Mouse (Mus musculus) myocyte (in vitro differentiated cells): ENCODE data around the gene Cd248. TPM values are rescaled to one million over a fixed set of nuclear protein-coding genes. Genes with fewer than 3 reads are reported as not detected.

Experiments used
- H3K27me3 ChIP-seq: one replicate; pipeline ENCODE4 v1.6.1; 2011; ENCODE audit not compliant: control insufficient read depth, insufficient read depth, insufficient read length
- H3K36me3 ChIP-seq: one replicate; pipeline ENCODE4 v1.6.1; 2011; ENCODE audit not compliant: control insufficient read depth, insufficient read depth
- H3K4me2 ChIP-seq: one replicate; pipeline ENCODE4 v1.6.1; 2011; ENCODE audit warnings: low read depth, control low read depth
- H3K4me3 ChIP-seq: one replicate; pipeline ENCODE4 v1.5.1; 2011; ENCODE audit warnings: mild to moderate bottlenecking, control low read depth, moderate library complexity
- H3K79me2 ChIP-seq: one replicate; pipeline ENCODE4 v1.6.1; 2011; ENCODE audit not compliant: control insufficient read depth, insufficient read depth
- H3ac ChIP-seq: one replicate; pipeline ENCODE4 v1.6.1; 2011; ENCODE audit not compliant: control insufficient read depth, insufficient read length
- CEBPB ChIP-seq: IDR thresholded peaks from 2 replicates; pipeline ENCODE4 v1.6.1; 2011; ENCODE audit warnings: mild to moderate bottlenecking, moderate library complexity; ENCODE audit not compliant: poor library complexity, insufficient read depth, severe bottlenecking
- E2F4 ChIP-seq: IDR thresholded peaks from one replicate; pipeline ENCODE4 v1.6.1; 2011; ENCODE audit warnings: mild to moderate bottlenecking, control low read depth, moderate library complexity; ENCODE audit not compliant: insufficient read depth
- MAX ChIP-seq: IDR thresholded peaks from one replicate; pipeline ENCODE4 v1.6.1; 2011; ENCODE audit warnings: low read depth, mild to moderate bottlenecking, control low read depth
- MYOD1 ChIP-seq, 3 experiments: IDR thresholded peaks; one replicate each; pipeline ENCODE4 v1.6.1; 2011; ENCODE audit warnings: control low read depth in 2 of 3, low read depth in 2 of 3, mild to moderate bottlenecking in 2 of 3, moderate library complexity in 1 of 3; ENCODE audit not compliant: insufficient read length in 2 of 3, control insufficient read depth in 1 of 3
- MYOG ChIP-seq, 3 experiments: IDR thresholded peaks; one replicate each; pipeline ENCODE4 v1.6.1; 2011; ENCODE audit warnings: control low read depth in 2 of 3, low read depth in 2 of 3, mild to moderate bottlenecking in 2 of 3; ENCODE audit not compliant: insufficient read length in 2 of 3, control insufficient read depth in 1 of 3, insufficient read depth in 1 of 3
- POLR2A ChIP-seq: IDR thresholded peaks from one replicate; pipeline ENCODE4 v1.6.1; 2011; ENCODE audit warnings: low read depth, mild to moderate bottlenecking, control low read depth, moderate library complexity; ENCODE audit not compliant: insufficient read length
- POLR2AphosphoS2 ChIP-seq: IDR thresholded peaks from one replicate; pipeline ENCODE4 v1.6.1; 2011; ENCODE audit warnings: low read depth, control low read depth; ENCODE audit not compliant: insufficient read length
- REST ChIP-seq: IDR thresholded peaks from one replicate; pipeline ENCODE4 v1.6.1; 2011; ENCODE audit warnings: mild to moderate bottlenecking, control low read depth, moderate library complexity; ENCODE audit not compliant: insufficient read depth, insufficient read length
- SRF ChIP-seq: IDR thresholded peaks from one replicate; pipeline ENCODE4 v1.6.1; 2011; ENCODE audit warnings: low read depth; ENCODE audit not compliant: control insufficient read depth, insufficient read length
- TCF12 ChIP-seq: IDR thresholded peaks from one replicate; pipeline ENCODE4 v1.6.1; 2011; ENCODE audit warnings: mild to moderate bottlenecking, control low read depth; ENCODE audit not compliant: poor library complexity, insufficient read depth, severe bottlenecking
- TCF3 ChIP-seq: IDR thresholded peaks from one replicate; pipeline ENCODE4 v1.6.1; 2011; ENCODE audit warnings: low read depth, control low read depth; ENCODE audit not compliant: insufficient read length
- USF1 ChIP-seq: IDR thresholded peaks from one replicate; pipeline ENCODE4 v1.6.1; 2011; ENCODE audit warnings: low read depth, mild to moderate bottlenecking, control low read depth, moderate library complexity
- polyA plus RNA-seq: library from polyadenylated mRNA; unstranded; fragments of >200 nt; fragmentation: generic; extraction: Trizol; gene quantifications from one replicate; pipeline ENCODE4 v1.2.1, GENCODE M21; 2012; ENCODE audit warnings: missing spikeins

The Cd248 gene
- polyA plus RNA-seq, 1 experiment: 10.4 TPM

DNA sequence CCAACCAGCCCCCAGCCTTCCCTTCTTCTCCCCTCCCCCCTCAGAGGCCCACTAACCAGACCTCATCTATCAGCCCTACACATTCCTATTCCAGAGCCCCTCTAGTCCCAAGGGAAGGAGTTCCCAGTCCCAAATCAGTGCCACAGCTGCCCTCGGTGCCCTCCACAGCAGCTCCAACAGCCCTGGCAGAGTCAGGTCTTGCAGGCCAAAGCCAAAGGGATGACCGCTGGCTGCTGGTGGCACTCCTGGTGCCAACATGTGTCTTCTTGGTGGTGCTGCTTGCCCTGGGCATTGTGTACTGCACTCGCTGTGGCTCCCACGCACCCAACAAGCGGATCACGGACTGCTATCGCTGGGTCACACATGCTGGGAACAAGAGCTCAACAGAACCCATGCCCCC, 2.1 kb downstream of the Cd248 start:
- TF ChIP-seq POLR2AphosphoS2: no peak
- TF ChIP-seq TCF12: no peak
- no peak for TF ChIP-seq MAX
- TF ChIP-seq USF1: no peak
- no peak for TF ChIP-seq CEBPB
- TF ChIP-seq POLR2A: no peak
- no peak for TF ChIP-seq SRF
- Histone ChIP-seq H3ac (no peak overlapping the region), H3K79me2 (no peaks in the 10 kb centered on the region), H3K27me3 (no peaks in the 10 kb centered on the region), H3K4me2 (no peak overlapping the region), H3K36me3 (no peaks in the 10 kb centered on the region), H3K4me3 (no peak overlapping the region)

DNA sequence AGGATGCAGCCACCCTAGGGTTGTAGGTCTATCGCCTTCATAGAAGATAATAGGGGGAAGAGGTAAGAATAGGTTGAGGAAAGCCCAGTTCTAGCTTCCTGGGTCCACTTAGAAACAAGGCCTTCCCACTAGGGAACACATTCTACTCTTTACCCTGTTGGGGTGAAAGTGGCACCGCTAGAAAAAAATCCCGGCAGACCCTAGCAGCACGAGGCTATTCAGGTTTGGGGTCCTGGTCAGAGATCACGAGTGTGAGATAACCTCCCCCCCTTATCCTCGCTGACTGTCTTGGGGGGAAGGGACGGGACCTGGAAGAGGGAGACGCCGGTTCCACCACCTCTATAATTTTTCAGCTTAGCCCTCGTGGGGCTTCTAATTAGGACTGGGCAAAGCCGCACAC, 3.2 kb downstream of the Cd248 start:
- no peaks in the 10 kb centered on the region for H3K27me3 ChIP-seq
- H3ac ChIP-seq: no peak overlapping the region
- H3K36me3 ChIP-seq: no peaks in the 10 kb centered on the region
- H3K79me2 ChIP-seq: no peaks in the 10 kb centered on the region
- peak overlapping the region; percentile 97 for H3K4me2 ChIP-seq
- H3K4me3 ChIP-seq: peak overlapping the region; percentile 29
- TF ChIP-seq USF1 (no peak), MYOD1 (IDR thresholded peaks at IDR 0.05; ENCODE audit: control insufficient read depth in 1 of 3, insufficient read length in 2 of 3, low read depth in 2 of 3) (no peak), MYOG (IDR thresholded peaks at IDR 0.05; ENCODE audit: control insufficient read depth in 1 of 3, insufficient read depth in 1 of 3, insufficient read length in 2 of 3, low read depth in 2 of 3) (no peak), TCF3 (no peak), POLR2AphosphoS2 (no peak), MAX (no peak), TCF12 (no peak), POLR2A (no peak), SRF (no peak), REST (no peak), E2F4 (no peak), CEBPB (no peak)

DNA sequence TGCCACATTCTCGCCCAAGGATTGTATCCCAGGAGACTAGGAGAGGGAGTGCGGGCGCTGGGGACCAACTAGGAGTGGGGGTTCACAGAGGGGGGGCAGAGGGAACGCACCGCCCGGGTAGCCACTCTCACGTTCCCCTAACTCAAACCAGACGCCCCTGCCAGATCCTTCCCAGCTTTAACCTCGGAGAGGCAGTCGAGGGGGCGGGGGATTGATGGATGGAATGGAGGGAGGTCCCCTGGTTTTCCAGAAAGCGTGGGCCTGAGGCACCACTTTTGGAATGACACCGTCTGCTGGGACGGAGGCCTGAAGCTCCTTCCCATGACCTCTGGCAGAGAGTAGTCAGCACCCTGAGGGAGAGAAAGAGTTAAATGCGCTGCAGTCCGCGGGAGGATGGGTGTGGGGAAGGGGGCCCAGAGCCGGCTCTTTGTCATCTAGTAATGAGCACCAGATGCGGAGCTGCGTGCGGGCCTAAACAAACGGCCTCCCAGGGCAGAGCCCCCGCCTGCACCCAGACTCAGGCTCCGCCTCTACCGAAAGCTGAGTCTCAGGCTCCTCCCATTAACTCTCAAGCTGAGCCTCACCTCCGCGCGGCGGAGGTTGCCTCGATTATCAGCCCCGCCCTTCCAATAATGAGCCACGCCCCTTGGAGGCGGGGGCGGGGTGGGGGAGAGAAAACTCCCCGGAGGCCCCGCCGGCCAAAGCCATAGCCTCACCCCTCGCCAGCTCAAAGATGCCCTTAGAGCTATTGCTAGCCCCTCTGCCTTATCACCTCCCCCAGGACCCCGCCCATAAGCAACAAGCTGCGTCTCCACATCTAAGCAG, 3.9 kb downstream of the Cd248 start:
- Histone ChIP-seq H3K4me3 (peak overlapping the region; percentile 29), H3K79me2 (no peaks in the 10 kb centered on the region), H3ac (no peak overlapping the region), H3K4me2 (peak overlapping the region; percentile 97), H3K36me3 (no peaks in the 10 kb centered on the region), H3K27me3 (no peaks in the 10 kb centered on the region)
- TF ChIP-seq MYOD1 (IDR thresholded peaks at IDR 0.05; ENCODE audit: control insufficient read depth in 1 of 3, insufficient read length in 2 of 3, low read depth in 2 of 3): no peak
- TF ChIP-seq POLR2A: peak; percentile 33

DNA sequence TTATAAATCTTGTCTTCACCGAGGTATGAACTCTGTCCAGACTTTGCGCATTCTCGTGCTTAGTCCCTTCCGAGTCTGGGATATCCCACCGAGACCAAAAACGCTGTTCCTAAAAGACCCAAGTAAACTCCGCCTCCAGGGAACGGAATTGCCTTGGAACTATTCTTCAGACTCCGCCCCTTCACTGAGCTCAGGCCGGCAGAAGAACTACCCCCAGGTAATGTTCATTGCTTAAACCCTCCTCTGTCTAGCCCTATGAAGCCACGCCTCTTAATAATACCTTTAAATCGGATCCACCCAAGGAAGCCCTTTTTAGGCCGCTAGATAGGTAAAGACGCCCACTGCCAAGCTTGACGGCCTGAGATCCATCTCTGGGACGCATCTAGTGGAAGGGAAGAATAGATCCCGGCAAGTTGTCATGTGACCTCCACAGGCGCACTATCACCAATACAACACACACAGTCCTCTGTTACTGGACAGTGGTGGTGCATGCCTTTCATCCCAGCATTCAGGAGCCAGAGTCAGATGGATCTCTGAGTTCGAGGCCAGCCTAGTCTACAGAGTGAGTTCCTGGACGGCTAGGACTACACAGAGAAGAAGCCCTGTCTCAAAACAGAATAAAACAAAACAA, 4.6 kb downstream of the Cd248 start:
- Histone ChIP-seq H3K4me2 (peak overlapping the region; percentile 97), H3K27me3 (no peaks in the 10 kb centered on the region), H3ac (no peak overlapping the region), H3K79me2 (no peaks in the 10 kb centered on the region), H3K36me3 (no peaks in the 10 kb centered on the region), H3K4me3 (peak overlapping the region; percentile 29)
- peak; percentile 51 for TF ChIP-seq USF1
- no peak for TF ChIP-seq TCF12
- no peak for TF ChIP-seq REST
- no peak for TF ChIP-seq MYOG (IDR thresholded peaks at IDR 0.05; ENCODE audit: control insufficient read depth in 1 of 3, insufficient read depth in 1 of 3, insufficient read length in 2 of 3, low read depth in 2 of 3)
- no peak for TF ChIP-seq CEBPB

DNA sequence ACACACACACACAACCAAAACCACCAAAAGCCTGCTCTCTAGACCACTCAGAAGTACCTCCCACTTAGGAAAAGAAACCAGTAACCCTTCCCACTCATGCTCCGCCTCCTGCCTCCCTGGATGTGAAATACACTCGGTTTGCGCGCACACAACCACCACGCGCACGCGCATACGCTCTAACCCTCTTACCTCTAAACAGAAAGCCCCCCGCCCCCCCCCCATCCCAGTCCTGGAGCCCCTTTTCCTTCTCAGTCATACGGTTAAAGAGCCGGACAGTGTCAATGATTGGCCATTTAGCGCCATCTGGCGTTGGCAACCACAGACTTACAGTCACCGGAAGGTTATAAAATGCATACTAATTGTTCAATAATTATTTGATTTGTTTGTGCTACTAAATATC, 5.2 kb downstream of the Cd248 start:
- Histone ChIP-seq H3K4me3 (peak overlapping the region; percentile 29), H3K27me3 (no peaks in the 10 kb centered on the region)

More for the DNA sequence above, 5.2 kb downstream of the Cd248 start:
- no peaks in the 10 kb centered on the region for H3K79me2 ChIP-seq
- no peak overlapping the region for H3ac ChIP-seq
- peak overlapping the region; percentile 97 for H3K4me2 ChIP-seq
- no peaks in the 10 kb centered on the region for H3K36me3 ChIP-seq
- TF ChIP-seq MAX: no peak
- no peak for TF ChIP-seq TCF12
- no peak for TF ChIP-seq POLR2A
- TF ChIP-seq POLR2AphosphoS2: no peak
- no peak for TF ChIP-seq USF1
- no peak for TF ChIP-seq MYOG (IDR thresholded peaks at IDR 0.05; ENCODE audit: control insufficient read depth in 1 of 3, insufficient read depth in 1 of 3, insufficient read length in 2 of 3, low read depth in 2 of 3)
- TF ChIP-seq SRF: no peak
